Mouse (Mus musculus): ENCODE data around the gene Olfr937. TPM values are rescaled to one million over a fixed set of nuclear protein-coding genes. Genes with fewer than 3 reads are reported as not detected.

Olfr937 gene
- polyA plus RNA-seq (2012) = not detected in 2 replicates

GRCm38 (mm10) chr9:39064851-39065250 is at the start of gene Olfr937:
Gene Olfr937 (minus strand): TSS chr9:39064951.

GRCm38 (mm10) chr9:39078787-39079186 is 14.0 kb upstream of the Olfr937 start, which contains the start of gene Olfr938:
Gene Olfr938 (minus strand): TSS chr9:39078887.

GRCm38 (mm10) chr9:39023277-39023676 is 41.5 kb downstream of the Olfr937 start, which contains the start of gene Olfr146:
Gene Olfr146 (minus strand): TSS chr9:39023377.

Other genes with a start within 250 kb of the Olfr937 start
- gene Olfr923, start 238.4 kb downstream of the Olfr937 start, polyA plus RNA-seq (2012) = not detected in 2 replicates
- not detected in 2 replicates for gene Olfr924, start 220.5 kb downstream of the Olfr937 start, polyA plus RNA-seq (2012)
- not detected in 2 replicates for gene Olfr26, start 209.9 kb downstream of the Olfr937 start, polyA plus RNA-seq (2012)
- 0.11 TPM in 1 of 2 replicates, not detected in the other for gene Olfr926, start 187.8 kb downstream of the Olfr937 start, polyA plus RNA-seq (2012)
- not detected in 2 replicates for gene Olfr930, start 135.1 kb downstream of the Olfr937 start, polyA plus RNA-seq (2012)
- gene Olfr933, start 92.6 kb downstream of the Olfr937 start, polyA plus RNA-seq (2012) = not detected in 2 replicates
- gene Olfr934, start 76.6 kb downstream of the Olfr937 start, polyA plus RNA-seq (2012) = not detected in 2 replicates
- not detected in 2 replicates for gene Olfr935, start 65.3 kb downstream of the Olfr937 start, polyA plus RNA-seq (2012)
- not detected in 2 replicates for gene Olfr146, start 41.6 kb downstream of the Olfr937 start, polyA plus RNA-seq (2012)
- gene Olfr938, start 13.9 kb upstream of the Olfr937 start, polyA plus RNA-seq (2012) = not detected in 2 replicates
- gene Olfr27, start 63.2 kb upstream of the Olfr937 start, polyA plus RNA-seq (2012) = not detected in 2 replicates
- gene Olfr943, start 101.4 kb upstream of the Olfr937 start, polyA plus RNA-seq (2012) = not detected in 2 replicates
- gene Olfr944, start 137.0 kb upstream of the Olfr937 start, polyA plus RNA-seq (2012) = not detected in 2 replicates
- gene Olfr1537, start 185.0 kb upstream of the Olfr937 start, polyA plus RNA-seq (2012) = not detected in 2 replicates
- gene Olfr945, start 211.9 kb upstream of the Olfr937 start, polyA plus RNA-seq (2012) = not detected in 2 replicates

All from megakaryocyte-erythroid progenitor cell, adult 5 weeks (primary cell).